Mouse (Mus musculus) retina, postnatal 1 day (tissue): ENCODE data around the gene Map3k7.

Experiments
- DNase-seq: peaks from one replicate; pipeline ENCODE4 v3.0.0-alpha.2; 2012

Gene Map3k7

GRCm38 (mm10) chr4:31963354-31964193, at the start of gene Map3k7:
TSS of gene Map3k7 (plus strand) at chr4:31964097.
- DNase-seq: peak; percentile 97

- DNase-seq: peak; percentile 9
Observed at GRCm38 (mm10) chr4:31915114-31915513, 48.8 kb upstream of the Map3k7 start.

- no peak for DNase-seq
Observed at GRCm38 (mm10) chr4:31918717-31919116, 45.2 kb upstream of the Map3k7 start.

GRCm38 (mm10) chr4:31922215-31922614, 41.7 kb upstream of the Map3k7 start:
- no peak for DNase-seq

GRCm38 (mm10) chr4:31923437-31923836, 40.5 kb upstream of the Map3k7 start:
- no peak for DNase-seq

- no peak for DNase-seq
Observed at GRCm38 (mm10) chr4:31924301-31925185, 39.4 kb upstream of the Map3k7 start.

- no peak for DNase-seq
Observed at GRCm38 (mm10) chr4:31933171-31933570, 30.7 kb upstream of the Map3k7 start.

GRCm38 (mm10) chr4:31935831-31936306, 28.0 kb upstream of the Map3k7 start:
- no peak for DNase-seq

GRCm38 (mm10) chr4:31936358-31936757, 27.5 kb upstream of the Map3k7 start:
- peak; percentile 48 for DNase-seq

GRCm38 (mm10) chr4:31936911-31937375, 27.0 kb upstream of the Map3k7 start:
- peak; percentile 29 for DNase-seq

GRCm38 (mm10) chr4:31937376-31938281, 26.3 kb upstream of the Map3k7 start:
- DNase-seq: peak; percentile 54

- peak; percentile 85 for DNase-seq
Observed at GRCm38 (mm10) chr4:31938416-31939106, 25.3 kb upstream of the Map3k7 start.

- DNase-seq: no peak
Observed at GRCm38 (mm10) chr4:31941616-31942015, 22.3 kb upstream of the Map3k7 start.

- DNase-seq: no peak
Observed at GRCm38 (mm10) chr4:31943045-31943444, 20.9 kb upstream of the Map3k7 start.

- DNase-seq: no peak
Observed at GRCm38 (mm10) chr4:31964194-31964875, 438 bp downstream of the Map3k7 start.

GRCm38 (mm10) chr4:31965208-31965607, 1.3 kb downstream of the Map3k7 start:
- DNase-seq: no peak

- DNase-seq: no peak
Observed at GRCm38 (mm10) chr4:31971437-31971836, 7.5 kb downstream of the Map3k7 start.

- DNase-seq: peak; percentile 52
Observed at GRCm38 (mm10) chr4:31972181-31972580, 8.3 kb downstream of the Map3k7 start.

GRCm38 (mm10) chr4:31975260-31975950, 11.5 kb downstream of the Map3k7 start:
- DNase-seq: no peak

GRCm38 (mm10) chr4:31981863-31982262, 18.0 kb downstream of the Map3k7 start:
- DNase-seq: no peak
